Mouse (Mus musculus) embryonic facial prominence, embryonic 10.5 days (tissue): ENCODE results near the gene Wnt7b. TPM values are rescaled to one million over a fixed set of nuclear protein-coding genes. Genes with fewer than 3 reads are reported as not detected.

Experiments
- DNase-seq: peaks from one replicate; pipeline ENCODE4 v3.0.0-alpha.2; 2017; ENCODE audit warnings: low spot score
- H3K27ac ChIP-seq: fragments of 300-500 bp; sonication (generic); replicated peaks from 2 replicates; pipeline ENCODE4 v1.5.1; 2016; ENCODE audit warnings: mild to moderate bottlenecking
- H3K27me3 ChIP-seq: fragments of 300-500 bp; sonication (generic); replicated peaks from 2 replicates; pipeline ENCODE4 v1.6.1; 2016; ENCODE audit warnings: low read depth, mild to moderate bottlenecking; ENCODE audit not compliant: poor library complexity, severe bottlenecking
- H3K36me3 ChIP-seq: fragments of 300-500 bp; sonication (generic); replicated peaks from 2 replicates; pipeline ENCODE4 v1.6.1; 2016; ENCODE audit warnings: mild to moderate bottlenecking, moderate library complexity
- H3K4me1 ChIP-seq: fragments of 300-500 bp; sonication (generic); 2 replicates; pipeline ENCODE4 v1.6.1; 2016
- H3K4me3 ChIP-seq: fragments of 300-500 bp; sonication (generic); 2 replicates; pipeline ENCODE4 v1.5.1; 2016; ENCODE audit warnings: mild to moderate bottlenecking, moderate library complexity
- H3K9me3 ChIP-seq: fragments of 300-500 bp; sonication (generic); 2 replicates; pipeline ENCODE4 v1.6.1; 2016; ENCODE audit warnings: mild to moderate bottlenecking
- WGBS: fragments of 180-500 bp; shearing (Covaris S2); methylation state at CpG from one replicate; pipeline ENCODE4 v1.1.7; 2016; 5-methylcytosine and 5-hydroxymethylcytosine counted together
- polyA plus RNA-seq: library from polyadenylated mRNA; unstranded; fragments of >200 nt; fragmentation: Nextera tagmentation; extraction: Ambion mirVana; gene quantifications from 2 replicates; pipeline ENCODE4 v1.2.1, GENCODE M21; 2016

Wnt7b gene
- 22.0 and 29.5 TPM in 2 replicates for polyA plus RNA-seq

- H3K9me3 ChIP-seq: no peaks in the 10 kb centered on the region
- peak within 1 kb of the TSS; percentile 76 for H3K27ac ChIP-seq
- peaks cover 91% of the 10 kb centered on the region for H3K27me3 ChIP-seq
- peak; percentile 28 for DNase-seq
- H3K4me1 ChIP-seq: peaks cover 46% of the 10 kb centered on the region
- peak within 1 kb of the TSS; percentile 65 for H3K4me3 ChIP-seq
- 2% methylated on average over 19 of the region's 19 CpGs for WGBS
- no peaks in the 10 kb centered on the region for H3K36me3 ChIP-seq
These were observed at the start of gene Wnt7b for GRCm38 (mm10) chr15:85582356-85582910. TSS of gene Wnt7b (minus strand) at chr15:85582473.

- Histone ChIP-seq H3K4me3 (no peak overlapping the region), H3K9me3 (no peaks in the 10 kb centered on the region), H3K4me1 (peaks cover 25% of the 10 kb centered on the region; the same call in 1 of the 2 replicates), H3K36me3 (no peaks in the 10 kb centered on the region), H3K27ac (no peak overlapping the region), H3K27me3 (peaks cover 55% of the 10 kb centered on the region)
- no peak for DNase-seq
- WGBS: 53% methylated on average over 2 of the region's 2 CpGs
These were observed 49.3 kb upstream of the Wnt7b start for GRCm38 (mm10) chr15:85631591-85631990.

- no peak for DNase-seq
- no peaks in the 10 kb centered on the region for H3K9me3 ChIP-seq
- 81% methylated on average over 7 of the region's 7 CpGs for WGBS
- H3K27me3 ChIP-seq: peaks cover 63% of the 10 kb centered on the region
- H3K27ac ChIP-seq: no peak overlapping the region
- H3K4me1 ChIP-seq: peaks cover 32% of the 10 kb centered on the region
- no peak overlapping the region for H3K4me3 ChIP-seq
- H3K36me3 ChIP-seq: no peaks in the 10 kb centered on the region
These were observed 47.8 kb upstream of the Wnt7b start for GRCm38 (mm10) chr15:85629924-85630545.

- H3K4me1 ChIP-seq: peaks cover 18% of the 10 kb centered on the region
- DNase-seq: peak; percentile 70
- H3K36me3 ChIP-seq: no peaks in the 10 kb centered on the region
- peak overlapping the region; percentile 83 for H3K27ac ChIP-seq
- H3K27me3 ChIP-seq: peaks cover 100% of the 10 kb centered on the region
- H3K4me3 ChIP-seq: peak overlapping the region; percentile 59
- H3K9me3 ChIP-seq: peaks cover 7% of the 10 kb centered on the region; the same call in 1 of the 2 replicates
- 3% methylated on average over 68 of the region's 68 CpGs for WGBS
These were observed 43.5 kb upstream of the Wnt7b start for GRCm38 (mm10) chr15:85625666-85626279.

- H3K36me3 ChIP-seq: no peaks in the 10 kb centered on the region
- no peak for DNase-seq
- 81% methylated on average over 13 of the region's 13 CpGs for whole genome bisulfite sequencing
- no peak overlapping the region for H3K27ac ChIP-seq
- peaks cover 7% of the 10 kb centered on the region; the same call in 1 of the 2 replicates for H3K9me3 ChIP-seq
- no peak overlapping the region for H3K4me3 ChIP-seq
- H3K27me3 ChIP-seq: peaks cover 95% of the 10 kb centered on the region
- peaks cover 10% of the 10 kb centered on the region for H3K4me1 ChIP-seq
These were observed 39.9 kb upstream of the Wnt7b start for GRCm38 (mm10) chr15:85622213-85622612.

GRCm38 (mm10) chr15:85615537-85616100 is 33.3 kb upstream of the Wnt7b start:
- no peak for DNase-seq
- Histone ChIP-seq H3K27ac (no peak overlapping the region), H3K9me3 (peaks cover 3% of the 10 kb centered on the region; the same call in 1 of the 2 replicates), H3K4me3 (peak overlapping the region; percentile 11), H3K36me3 (no peaks in the 10 kb centered on the region), H3K4me1 (peaks cover 9% of the 10 kb centered on the region), H3K27me3 (peaks cover 95% of the 10 kb centered on the region)
- WGBS: 24% methylated on average over 21 of the region's 21 CpGs

- peaks cover 94% of the 10 kb centered on the region for H3K27me3 ChIP-seq
- H3K36me3 ChIP-seq: no peaks in the 10 kb centered on the region
- H3K4me3 ChIP-seq: peak overlapping the region; percentile 11; the same call in 1 of the 2 replicates
- peaks cover 10% of the 10 kb centered on the region for H3K4me1 ChIP-seq
- DNase-seq: no peak
- H3K9me3 ChIP-seq: peaks cover 3% of the 10 kb centered on the region; the same call in 1 of the 2 replicates
- no peak overlapping the region for H3K27ac ChIP-seq
- 42% methylated on average over 22 of the region's 22 CpGs for WGBS
These were observed 32.8 kb upstream of the Wnt7b start for GRCm38 (mm10) chr15:85615075-85615474.

GRCm38 (mm10) chr15:85613358-85614266 is 31.3 kb upstream of the Wnt7b start:
- Histone ChIP-seq H3K9me3 (peaks cover 3% of the 10 kb centered on the region; the same call in 1 of the 2 replicates), H3K4me3 (no peak overlapping the region), H3K36me3 (no peaks in the 10 kb centered on the region), H3K4me1 (peaks cover 10% of the 10 kb centered on the region), H3K27ac (no peak overlapping the region), H3K27me3 (peaks cover 86% of the 10 kb centered on the region)
- 84% methylated on average over 17 of the region's 17 CpGs for WGBS
- no peak for DNase-seq

- DNase-seq: no peak
- Histone ChIP-seq H3K27me3 (peaks cover 78% of the 10 kb centered on the region), H3K4me3 (no peak overlapping the region), H3K4me1 (peaks cover 10% of the 10 kb centered on the region), H3K9me3 (peaks cover 3% of the 10 kb centered on the region; the same call in 1 of the 2 replicates), H3K27ac (no peak overlapping the region), H3K36me3 (no peaks in the 10 kb centered on the region)
- 73% methylated on average over 8 of the region's 8 CpGs for WGBS
These were observed 30.5 kb upstream of the Wnt7b start for GRCm38 (mm10) chr15:85612660-85613357.

GRCm38 (mm10) chr15:85611701-85612520 is 29.6 kb upstream of the Wnt7b start:
- no peak overlapping the region for H3K27ac ChIP-seq
- H3K36me3 ChIP-seq: no peaks in the 10 kb centered on the region
- DNase-seq: no peak
- peaks cover 69% of the 10 kb centered on the region for H3K27me3 ChIP-seq
- H3K4me3 ChIP-seq: no peak overlapping the region
- whole genome bisulfite sequencing: 78% methylated on average over 16 of the region's 16 CpGs
- peaks cover 10% of the 10 kb centered on the region for H3K4me1 ChIP-seq
- H3K9me3 ChIP-seq: peaks cover 3% of the 10 kb centered on the region; the same call in 1 of the 2 replicates
